Mouse (Mus musculus) olfactory bulb, adult 2 months (tissue): ENCODE measurements around the gene Podn.

Experiments used
- CTCF ChIP-seq: fragments of 200-500 bp; IDR thresholded peaks from 2 replicates; pipeline ENCODE4 v1.5.1; 2012; ENCODE audit warnings: low read depth, mild to moderate bottlenecking, low read length, moderate library complexity; ENCODE audit not compliant: insufficient read depth
- POLR2A ChIP-seq: fragments of 200-500 bp; IDR thresholded peaks from 2 replicates; pipeline ENCODE4 v1.6.1; 2012; ENCODE audit warnings: mild to moderate bottlenecking, low read depth, low read length, moderate library complexity; ENCODE audit not compliant: insufficient read depth

DNA sequence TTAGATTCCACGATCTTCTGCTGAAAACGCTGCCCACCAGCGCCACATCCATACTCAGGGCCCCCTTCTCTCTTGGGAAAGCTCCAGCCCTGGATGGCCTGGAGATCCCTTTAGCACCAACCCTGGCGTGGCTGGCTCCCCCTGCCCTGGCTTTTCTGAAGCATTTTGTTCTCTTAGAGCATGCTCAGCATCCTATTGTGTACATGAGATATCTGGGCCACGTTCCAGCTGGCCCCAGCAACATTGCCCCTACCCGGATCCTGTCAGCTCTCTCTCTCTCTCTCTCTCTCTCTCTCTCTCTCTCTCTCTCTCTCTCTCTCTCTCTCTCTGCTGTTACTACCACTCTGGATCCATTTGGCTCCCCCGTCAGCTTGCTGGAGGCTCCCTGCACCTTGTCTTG lies 90.9 kb downstream of the Podn start:
- TF ChIP-seq CTCF = no peak
- no peak for TF ChIP-seq POLR2A
